Mouse (Mus musculus) small intestine, adult 2 months (tissue): ENCODE measurements around the gene Cdk14.

Experiments used
- CTCF ChIP-seq: fragments of 200-500 bp; IDR thresholded peaks from 2 replicates; pipeline ENCODE4 v1.5.1; 2012; ENCODE audit warnings: low read depth, mild to moderate bottlenecking, control low read depth, inconsistent platforms, low read length, moderate library complexity, mixed read lengths; ENCODE audit not compliant: insufficient replicate concordance, insufficient read length; ENCODE audit errors: extremely low read depth
- POLR2A ChIP-seq: fragments of 200-500 bp; IDR thresholded peaks from 2 replicates; pipeline ENCODE4 v1.6.1; 2012; ENCODE audit warnings: low read depth, mild to moderate bottlenecking, control low read depth, inconsistent platforms, low read length, moderate library complexity

DNA sequence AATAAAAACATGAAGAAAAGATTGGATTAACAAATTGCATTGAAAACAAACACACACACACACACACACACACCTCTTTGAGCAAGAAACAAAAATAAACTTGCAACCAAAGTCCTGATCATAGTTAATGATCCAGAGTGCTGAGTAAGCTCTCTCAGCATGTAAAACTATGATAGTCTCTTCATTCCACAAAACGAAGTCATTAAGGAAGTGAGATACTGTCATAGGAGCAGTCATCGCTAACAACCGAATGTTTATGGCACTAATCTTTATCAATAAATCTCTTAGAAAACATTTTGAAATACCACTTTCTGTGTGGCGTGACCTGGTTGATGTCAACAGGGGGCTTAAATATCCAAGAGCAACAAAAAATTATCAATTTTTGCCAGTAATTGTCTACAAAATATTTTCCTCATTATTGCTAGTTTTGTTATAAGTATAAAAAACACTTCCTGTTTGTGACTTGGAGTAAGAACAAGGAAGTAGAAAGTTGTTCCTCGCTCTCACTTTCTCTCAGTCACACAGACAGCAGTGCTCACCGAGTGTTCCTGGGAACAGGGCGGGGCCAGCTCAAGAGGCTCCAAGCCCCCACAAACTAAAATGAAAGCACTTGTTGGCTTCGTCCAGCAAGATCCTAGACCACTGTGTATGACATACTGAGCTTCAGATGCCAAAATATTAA lies 100.1 kb downstream of the Cdk14 start:
- no peak for TF ChIP-seq CTCF
- TF ChIP-seq POLR2A, result no peak
